Mouse (Mus musculus) heart, postnatal 14 days (tissue): ENCODE measurements around the gene Dlgap3. TPM values are rescaled to one million over a fixed set of nuclear protein-coding genes. Genes with fewer than 3 reads are reported as not detected.
A peak's percentile ranks its signal among the peaks of the same experiment; 100 is the strongest.

Source experiments
- DNase-seq, 2 experiments: peaks; one replicate each; pipeline ENCODE4 v3.0.0; 2021 to 2022
- intact Hi-C: fragments of 180-260 bp; cut with DNase I; formaldehyde crosslinking; loops from one replicate; pipeline ENCODE4 v1.15.1; 2025
- long read RNA-seq, 2 experiments: library from polyadenylated mRNA; stranded (forward); transcript quantifications; one replicate each; pipeline ENCODE4 v2.0.0; 2021
- total RNA-seq, 2 experiments: library from RNA; stranded (reverse); gene quantifications; 2 replicates each; pipeline ENCODE4 v1.2.3; 2021

Dlgap3 gene
- under 1 TPM; 0.26 to 0.29 TPM for total RNA-seq
- long read RNA-seq, experiment 1: 0 reads
- long read RNA-seq, experiment 2: 0 reads

DNA sequence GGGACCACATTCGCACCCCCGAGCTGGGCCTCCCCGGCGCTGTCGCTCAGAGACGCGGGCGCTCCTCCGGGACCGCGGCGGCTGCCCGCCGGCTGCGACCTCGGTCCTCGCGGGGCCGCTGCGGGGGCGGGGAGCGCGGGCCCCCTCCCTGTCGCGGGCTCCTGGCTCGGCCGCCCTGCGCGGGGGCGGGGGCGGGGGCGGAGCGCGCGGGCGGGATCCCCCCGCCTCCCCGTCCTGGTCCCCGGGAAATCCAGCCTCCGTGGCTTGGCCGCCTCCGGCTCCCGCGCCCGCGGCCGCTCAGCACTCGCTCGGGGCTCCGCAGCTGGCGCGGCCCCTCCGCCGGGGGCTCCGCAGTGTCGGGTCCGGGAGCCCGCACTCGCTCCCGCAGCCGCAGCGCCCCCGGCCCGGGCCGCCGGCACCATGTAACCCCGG lies at the start of gene Dlgap3:
TSS of gene Dlgap3 (plus strand) at position 291 of the 432 bp plus-strand sequence.
- peak; percentile 29 to 41 for DNase-seq
- intact Hi-C loops: no loop called here

DNA sequence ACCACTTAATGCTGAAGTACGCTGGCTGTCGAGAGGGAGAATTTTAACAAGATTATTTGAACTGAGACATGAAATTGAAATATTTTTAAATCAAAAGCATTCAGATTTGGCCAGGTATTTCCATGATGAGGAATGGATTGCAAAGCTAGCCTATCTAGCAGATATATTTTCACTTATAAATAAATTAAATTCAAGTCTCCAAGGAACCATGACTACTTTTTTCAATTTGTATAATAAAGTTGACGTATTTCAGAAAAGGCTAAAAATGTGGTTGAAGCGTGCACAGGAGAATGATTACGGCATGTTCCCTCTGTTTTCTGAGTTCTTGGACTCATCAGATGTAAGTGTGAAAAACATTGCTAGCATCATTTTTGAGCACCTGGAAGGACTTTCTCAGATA lies 45.6 kb upstream of the Dlgap3 start, which contains the start of gene Tmem35b:
TSS of gene Tmem35b (plus strand) at position 301 of the 400 bp plus-strand sequence.
- no peak for DNase-seq
- intact Hi-C loops: loop anchor here (5.0 to 10.0 kb wide), 2 partner anchors 46 to 201 kb away; partner anchors contain the start of gene Zmym6

DNA sequence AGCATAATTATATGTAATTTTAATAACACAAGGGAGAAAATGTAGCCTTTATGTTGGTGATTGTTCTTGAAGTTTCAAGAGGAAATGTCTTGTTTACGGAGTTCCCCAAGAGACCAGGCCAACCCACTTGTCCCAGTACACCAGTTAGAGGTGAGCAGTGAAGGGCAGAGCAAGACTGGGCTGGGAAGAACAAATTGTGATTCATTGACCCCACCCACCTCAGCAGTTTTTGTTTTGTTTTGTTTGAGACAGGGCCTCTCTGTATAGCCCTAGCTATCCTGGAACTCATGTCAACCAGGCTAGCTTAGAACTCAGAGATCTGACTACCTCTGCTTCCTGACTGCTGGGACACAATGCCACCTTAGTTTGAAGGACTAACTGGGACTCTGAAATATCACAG lies 44.7 kb upstream of the Dlgap3 start:
- intact Hi-C loops: loop anchor here (5.0 to 10.0 kb wide), 2 partner anchors 47 to 200 kb away; partner anchors contain the start of gene Zmym6
- DNase-seq: no peak

DNA sequence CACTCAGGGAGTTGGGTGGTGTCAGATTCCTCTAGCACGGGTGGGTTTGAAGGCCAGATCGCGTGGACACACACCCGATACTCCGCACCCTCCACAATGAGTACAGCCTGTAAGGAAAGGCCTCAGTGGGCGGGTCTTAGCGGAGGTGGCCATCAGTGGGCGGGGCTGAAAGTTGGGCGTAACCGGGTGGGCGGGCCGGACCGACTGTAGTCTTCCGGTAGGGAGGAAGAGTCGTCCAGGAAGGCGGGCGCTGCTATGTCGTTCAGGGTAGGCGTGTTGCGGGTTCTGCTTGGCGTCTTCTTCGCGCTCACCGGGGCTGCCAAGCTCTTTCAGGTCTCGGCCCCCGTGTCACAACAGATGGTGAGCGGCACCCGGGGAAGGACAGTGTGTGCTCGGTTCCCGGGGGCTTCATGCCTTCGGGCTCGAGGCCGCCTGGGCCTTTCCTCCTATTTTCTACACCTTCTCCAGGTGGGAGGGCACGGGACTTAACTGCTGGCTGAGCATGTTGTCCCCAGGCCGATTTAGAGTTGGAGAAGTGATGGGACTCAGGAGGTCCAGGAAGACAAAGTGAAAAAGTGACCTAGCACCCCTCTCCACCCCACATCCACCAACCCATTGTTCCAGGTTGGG lies 43.1 kb upstream of the Dlgap3 start:
- peak; percentile 81 to 86 for DNase-seq
- intact Hi-C loops: loop anchor here (10.0 kb wide), 1 partner anchor 199 kb away; no protein-coding TSS in a partner anchor

DNA sequence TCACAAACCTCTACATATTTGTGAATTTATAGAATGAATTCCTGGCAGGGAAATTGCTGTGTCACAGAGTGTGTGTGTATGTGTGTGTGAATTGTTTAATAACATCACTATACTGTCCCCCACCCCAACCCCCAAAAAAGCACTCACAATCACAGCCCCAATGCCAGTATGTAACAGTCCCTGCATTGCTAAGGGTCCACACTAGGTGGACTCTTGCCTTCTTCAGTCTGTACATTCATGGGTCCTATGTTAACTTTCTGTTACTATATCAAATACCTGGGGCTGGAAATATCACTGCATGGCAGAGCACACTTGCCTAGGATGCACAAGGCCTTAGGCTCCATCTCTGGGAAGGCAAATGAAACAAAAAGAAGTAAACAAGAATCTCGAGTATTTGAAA lies 34.3 kb upstream of the Dlgap3 start:
- intact Hi-C loops: no loop called here
- no peak for DNase-seq

DNA sequence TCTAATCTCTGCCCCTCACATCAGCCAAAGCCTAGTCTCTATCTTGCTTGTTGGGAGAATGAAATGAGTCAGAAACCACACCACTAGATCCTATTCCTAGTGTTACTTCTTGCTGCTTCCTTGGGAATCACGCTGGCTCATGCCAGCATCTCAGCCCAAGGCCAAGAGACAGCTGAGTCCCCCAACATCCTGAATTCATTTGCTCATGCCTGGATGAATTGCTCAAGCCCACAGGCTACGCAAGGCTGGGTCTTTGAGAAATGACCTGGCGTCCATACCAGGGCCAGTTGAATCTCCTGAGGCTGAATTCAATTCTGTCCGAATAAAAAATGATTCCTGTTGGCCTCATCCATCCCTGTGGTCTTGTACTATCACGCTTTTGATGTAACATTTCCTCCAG lies 31.4 kb upstream of the Dlgap3 start:
- intact Hi-C loops: no loop called here
- DNase-seq: no peak

DNA sequence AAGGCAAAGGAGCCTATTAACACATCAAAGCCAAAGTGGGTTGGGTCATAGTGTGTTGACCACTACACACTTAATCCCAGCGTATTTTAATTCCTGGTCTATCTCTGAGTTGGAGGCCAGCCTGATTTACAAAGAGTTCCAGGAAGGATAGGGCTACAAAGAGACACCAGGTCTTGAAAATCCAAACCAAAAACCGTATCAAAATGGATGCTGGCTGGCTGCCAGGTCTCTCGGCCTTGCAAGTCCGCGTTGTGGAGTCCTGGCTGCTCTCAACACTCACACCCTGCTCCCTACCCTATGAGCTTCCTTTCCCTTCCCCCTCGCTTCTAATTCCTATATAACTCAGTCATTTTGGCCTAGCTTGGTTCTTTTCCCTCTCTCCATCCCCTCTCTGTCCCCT lies 30.5 kb upstream of the Dlgap3 start:
- DNase-seq: no peak
- intact Hi-C loops: no loop called here

DNA sequence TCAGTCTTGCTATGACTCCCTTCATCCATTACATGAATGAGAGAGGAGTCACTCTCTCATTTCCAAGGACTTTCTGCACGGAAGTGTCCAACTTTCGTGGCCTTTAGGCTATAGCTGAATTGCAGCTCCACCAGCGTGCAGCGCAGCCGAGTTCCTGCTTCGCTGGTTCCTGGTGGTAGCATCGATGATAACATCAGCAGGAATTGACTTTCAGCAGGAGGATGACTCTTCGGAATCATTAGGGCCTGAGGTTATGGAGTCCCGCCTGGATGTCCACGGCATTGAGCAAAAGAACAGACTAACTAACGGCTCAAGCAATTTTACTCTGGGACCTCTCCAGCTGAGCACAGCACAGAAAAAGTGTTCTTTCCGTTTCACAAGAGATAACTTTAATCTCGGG lies 19.0 kb upstream of the Dlgap3 start:
- no peak for DNase-seq
- intact Hi-C loops: no loop called here

DNA sequence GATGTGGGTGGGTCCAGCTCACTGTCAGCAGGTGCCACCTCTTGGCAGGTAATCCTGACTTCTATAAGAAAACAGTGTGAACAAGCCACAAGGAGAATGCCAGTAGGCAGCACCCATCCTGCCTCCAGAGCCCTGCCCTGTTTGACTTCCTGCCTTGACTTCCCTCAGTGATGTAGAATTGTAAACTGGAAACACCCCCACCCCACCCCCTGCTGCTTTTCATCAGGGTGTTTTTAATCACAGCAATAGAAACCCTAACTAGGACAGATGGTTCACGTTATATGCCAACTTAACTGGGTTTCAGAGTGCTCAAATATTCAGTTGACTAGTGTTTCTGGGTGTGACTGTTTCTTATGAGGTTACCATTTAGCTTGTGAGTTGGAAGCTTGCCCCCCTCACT lies 15.7 kb upstream of the Dlgap3 start:
- intact Hi-C loops: no loop called here

DNA sequence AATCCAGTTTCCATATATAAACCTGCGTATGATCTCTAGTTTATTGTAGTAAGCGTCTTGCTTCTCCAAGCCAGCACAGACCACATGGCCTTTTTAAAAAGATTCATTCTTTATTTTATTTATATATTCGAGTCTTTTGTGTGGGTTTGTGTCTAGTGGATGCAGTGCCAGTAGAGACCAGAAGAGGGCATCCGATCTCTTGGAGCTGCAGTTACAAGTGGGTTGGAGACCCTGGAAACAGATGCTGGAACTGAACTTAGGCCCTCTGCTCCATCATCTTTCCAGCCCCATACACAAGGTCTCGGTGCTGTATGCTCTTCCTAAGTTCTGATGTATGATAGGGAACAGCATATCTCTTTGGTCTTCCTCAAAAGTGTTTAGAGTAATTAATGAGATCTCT lies 13.2 kb upstream of the Dlgap3 start:
- intact Hi-C loops: no loop called here
- DNase-seq: no peak

More for the DNA sequence above, 15.7 kb upstream of the Dlgap3 start:
- no peak for DNase-seq

DNA sequence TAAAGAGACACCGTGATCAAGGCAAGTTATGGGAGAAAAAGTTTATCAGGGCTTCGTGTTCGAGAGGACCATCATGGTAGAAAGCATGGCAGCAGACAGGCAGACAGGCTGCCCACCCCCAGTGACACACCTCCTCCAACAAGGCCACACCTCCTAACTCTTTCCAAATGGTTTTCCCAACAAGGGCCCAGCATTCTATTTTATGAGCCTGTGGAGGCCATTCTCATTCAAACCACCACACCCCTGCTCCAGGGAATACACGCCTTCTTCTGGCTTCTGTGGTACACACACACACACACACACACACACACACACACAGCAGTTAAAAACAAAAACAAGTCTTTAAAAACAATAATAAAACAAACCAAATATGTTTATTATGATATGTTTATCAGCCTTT lies 11.3 kb upstream of the Dlgap3 start:
- intact Hi-C loops: no loop called here
- DNase-seq: no peak

DNA sequence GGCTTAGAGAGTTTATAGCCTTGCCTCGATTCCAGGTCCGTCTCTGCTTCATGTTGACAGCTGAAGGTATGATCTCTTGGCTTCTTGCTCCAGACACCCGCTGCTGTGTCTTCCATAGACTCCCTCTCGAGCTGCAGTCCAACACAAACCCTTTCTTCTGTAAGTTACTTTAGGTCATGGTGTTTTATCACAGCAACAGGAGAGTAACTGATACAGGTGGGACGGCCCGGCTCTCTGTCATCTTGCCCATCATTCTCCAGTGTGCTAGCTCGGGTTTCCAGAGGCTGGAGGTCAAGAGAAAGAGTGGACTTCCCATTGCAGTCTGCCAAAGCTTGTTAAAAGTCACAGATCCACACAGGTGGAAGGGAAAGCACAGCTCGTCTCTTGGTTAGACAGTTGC lies 5.1 kb upstream of the Dlgap3 start:
- intact Hi-C loops: no loop called here

DNA sequence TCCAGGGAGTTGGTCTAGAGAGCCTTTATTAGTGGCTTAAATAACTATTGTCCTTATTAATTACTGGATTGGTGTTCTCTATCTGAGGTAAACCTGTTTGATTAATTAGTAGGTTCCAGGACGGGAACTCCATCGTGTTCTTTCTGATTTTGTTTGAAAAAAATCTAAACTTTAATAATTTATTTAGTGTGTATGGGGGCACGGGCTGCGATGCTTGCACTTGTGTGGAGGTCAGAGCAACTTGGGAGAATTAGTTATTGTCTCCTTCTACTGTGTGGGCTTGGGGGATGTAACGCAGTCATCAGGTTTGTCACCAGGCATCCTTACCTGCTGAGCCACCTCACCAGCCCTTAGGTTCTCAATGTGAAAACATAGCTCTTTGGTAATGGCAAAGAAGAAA lies 1.9 kb upstream of the Dlgap3 start:
- DNase-seq: no peak
- intact Hi-C loops: no loop called here

More for the DNA sequence above, 5.1 kb upstream of the Dlgap3 start:
- DNase-seq: no peak

DNA sequence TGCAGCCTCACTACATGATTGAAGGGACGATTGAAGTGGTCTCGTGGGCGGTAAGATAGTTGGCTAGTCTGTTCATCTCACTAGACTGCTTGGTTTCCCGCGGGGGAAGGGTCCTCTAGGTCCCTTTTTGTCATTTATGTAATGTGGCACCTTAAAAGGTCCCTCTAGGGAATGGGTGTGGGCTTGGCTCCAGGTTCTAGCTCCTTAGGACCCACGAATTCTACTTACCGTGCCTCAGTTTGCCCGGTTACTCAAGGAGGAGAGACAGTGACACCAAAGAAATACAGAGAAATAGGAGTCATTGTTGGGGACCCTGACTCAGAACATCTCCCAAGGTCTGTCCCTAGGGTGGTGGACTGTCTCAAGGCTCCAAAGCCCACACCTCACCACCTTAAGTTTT lies 1.3 kb upstream of the Dlgap3 start:
- intact Hi-C loops: no loop called here
- DNase-seq: no peak

DNA sequence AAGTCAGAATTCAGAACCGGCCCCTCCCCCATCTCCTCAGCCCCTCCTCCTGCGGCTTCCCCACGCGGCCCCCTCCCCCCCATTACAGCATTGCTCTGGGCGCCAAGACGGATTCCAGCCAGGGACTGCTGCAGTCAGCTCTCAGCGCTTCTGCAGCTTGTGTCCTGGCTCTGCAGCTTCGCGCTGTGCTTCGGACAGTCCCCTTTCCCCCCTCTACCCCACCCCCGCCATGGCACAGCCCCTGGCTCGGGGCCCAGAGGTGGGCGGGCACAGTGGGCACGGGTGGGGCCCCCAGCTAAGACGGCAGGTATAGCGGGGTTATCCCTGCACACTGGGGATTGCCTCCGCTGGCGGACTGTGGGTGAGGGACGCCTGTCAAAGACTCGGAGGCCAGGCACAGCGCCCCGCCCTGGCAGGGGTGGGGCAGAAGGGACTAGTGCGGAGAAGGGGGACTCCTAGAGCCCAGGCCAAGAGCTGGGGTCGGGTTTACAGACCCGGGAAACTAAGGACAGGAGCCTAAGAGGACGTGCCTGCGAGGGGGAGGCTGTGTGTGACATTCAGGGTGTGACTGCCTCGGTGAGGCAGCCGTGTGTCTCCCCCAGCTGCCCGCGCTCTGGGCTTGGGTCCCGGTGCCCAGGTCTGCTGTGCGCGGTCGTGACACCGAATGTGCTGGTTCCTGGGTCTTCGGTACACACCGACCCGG lies 642 bp upstream of the Dlgap3 start:
- intact Hi-C loops: no loop called here
- peak; percentile 16 to 18 for DNase-seq

DNA sequence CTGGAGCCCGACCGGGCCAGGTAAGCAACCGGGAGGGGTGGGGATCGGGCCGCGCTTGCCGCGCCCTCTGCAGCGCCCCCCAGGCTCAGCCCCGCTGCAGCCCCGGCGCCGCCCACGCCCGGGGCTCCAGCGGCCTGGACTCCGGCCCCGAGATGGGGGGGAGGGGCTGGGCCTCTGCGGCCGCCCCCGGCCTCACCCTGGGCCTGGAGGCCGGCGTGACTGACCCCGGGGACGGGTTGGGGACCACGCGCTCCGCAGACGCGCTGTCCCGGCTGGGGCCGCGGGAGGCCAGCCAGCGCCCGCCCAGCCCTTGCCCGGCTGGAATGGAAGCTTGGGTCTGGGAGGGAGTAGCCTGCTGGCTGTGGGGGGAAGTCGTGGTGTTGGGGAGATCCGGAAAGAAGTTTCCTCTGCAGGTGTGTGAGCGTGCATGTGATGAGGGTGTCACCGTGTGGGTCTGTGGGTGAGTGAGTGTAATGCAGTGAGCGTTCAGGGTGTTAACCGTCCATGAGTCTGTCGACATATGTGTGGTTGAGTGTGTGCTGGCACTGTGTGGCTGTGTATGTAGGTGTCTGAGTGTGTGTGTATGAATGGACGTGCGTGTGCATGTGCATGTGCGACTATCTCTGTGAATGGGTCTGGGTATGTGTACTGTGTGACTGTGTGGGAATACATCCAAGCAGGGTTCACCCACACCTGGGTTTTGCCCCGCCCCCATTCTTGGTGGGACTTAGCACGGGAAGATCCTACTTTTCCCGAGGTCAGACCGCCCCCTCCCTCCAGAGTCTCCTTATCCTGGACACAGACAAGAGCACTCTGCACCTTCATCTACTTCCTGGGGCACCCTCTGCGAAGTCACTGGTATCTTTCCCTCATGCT lies 580 bp downstream of the Dlgap3 start:
- intact Hi-C loops: no loop called here
- DNase-seq: peak; percentile 9 to 16

DNA sequence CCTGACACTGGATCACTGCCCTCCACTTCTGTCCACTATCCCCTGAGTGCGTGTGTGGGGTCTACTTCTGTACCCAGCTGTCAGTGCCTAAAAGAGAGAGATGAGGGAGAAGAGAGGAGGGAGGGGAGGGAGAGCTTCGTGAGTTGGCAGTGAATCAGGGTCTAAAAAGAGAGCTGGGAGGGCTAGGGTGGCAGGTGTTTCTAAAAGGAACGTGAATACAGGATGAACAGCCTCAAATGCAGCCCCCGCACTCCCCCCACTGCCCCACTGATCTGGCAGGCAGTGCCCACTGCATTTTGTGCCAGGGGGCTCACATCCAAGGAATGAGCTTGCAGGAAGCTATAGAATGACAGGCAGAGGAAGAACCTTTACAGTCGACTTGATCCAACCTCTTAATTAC lies 1.9 kb downstream of the Dlgap3 start:
- no peak for DNase-seq
- intact Hi-C loops: no loop called here

DNA sequence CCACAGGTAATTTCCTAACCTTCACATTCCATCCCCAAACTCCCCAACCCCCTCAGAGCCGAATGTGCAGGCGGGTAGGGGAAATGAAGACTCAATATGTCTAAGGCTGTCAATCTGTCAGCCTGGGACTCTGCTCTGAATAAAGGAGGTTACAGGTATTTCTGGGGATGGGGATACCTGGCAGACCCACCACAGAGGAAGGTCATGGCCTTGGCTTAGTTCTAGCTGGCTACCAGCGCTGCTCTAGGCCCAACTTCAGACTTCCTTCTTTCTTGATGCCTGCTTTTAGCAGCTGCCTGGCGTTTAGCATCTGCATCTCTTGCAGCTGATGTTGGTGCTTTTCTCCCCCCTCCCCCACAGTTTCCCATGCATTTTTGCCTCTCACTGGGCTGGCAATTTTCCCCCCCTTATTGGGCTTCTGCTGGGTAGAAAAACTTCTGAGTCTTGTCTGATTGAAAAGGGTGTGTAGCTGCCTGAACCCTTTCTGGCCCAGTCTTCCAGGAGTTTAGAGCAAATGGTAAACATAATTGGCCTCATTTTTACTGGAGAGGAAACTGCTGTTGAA lies 2.4 kb downstream of the Dlgap3 start:
- no peak for DNase-seq
- intact Hi-C loops: no loop called here

DNA sequence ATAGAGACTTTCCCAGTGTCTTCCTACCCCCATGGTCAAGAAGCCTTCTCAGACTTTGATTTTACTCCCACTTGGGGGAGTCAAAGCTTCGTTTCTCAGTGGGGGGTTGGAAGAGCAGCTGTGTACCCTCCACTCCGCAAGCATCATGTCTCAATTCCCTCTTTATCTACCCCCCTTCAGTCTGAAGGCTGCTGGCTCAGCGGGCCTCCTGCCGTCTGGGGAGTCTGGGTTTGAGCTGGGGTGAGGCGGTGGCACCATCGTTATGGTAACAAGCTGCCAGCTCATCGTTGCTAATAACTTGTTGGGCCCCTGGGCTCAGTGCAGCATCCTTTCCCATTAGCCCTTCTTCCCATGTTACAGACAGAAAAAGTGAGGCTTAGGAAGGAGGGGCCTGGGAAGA lies 3.1 kb downstream of the Dlgap3 start:
- no peak for DNase-seq
- intact Hi-C loops: no loop called here

DNA sequence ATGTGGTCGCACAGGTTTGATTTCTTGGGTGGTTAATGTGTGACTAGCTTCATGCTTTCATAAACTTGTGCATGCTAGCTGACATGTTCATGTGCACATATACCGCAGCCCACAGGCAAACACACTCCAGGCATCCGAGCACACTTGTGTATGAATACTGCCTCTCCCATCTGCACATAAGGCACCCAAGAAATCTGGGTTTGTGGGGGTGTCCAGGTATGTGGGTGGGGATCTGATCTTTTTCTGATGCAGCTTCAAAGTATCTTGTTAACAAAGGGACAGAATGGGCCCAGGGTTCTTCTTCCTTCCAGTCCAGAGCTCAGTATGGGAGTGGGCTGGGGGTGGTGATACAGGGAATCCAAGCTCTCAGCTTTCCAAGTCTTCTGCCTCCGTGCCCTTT lies 3.6 kb downstream of the Dlgap3 start:
- intact Hi-C loops: no loop called here

DNA sequence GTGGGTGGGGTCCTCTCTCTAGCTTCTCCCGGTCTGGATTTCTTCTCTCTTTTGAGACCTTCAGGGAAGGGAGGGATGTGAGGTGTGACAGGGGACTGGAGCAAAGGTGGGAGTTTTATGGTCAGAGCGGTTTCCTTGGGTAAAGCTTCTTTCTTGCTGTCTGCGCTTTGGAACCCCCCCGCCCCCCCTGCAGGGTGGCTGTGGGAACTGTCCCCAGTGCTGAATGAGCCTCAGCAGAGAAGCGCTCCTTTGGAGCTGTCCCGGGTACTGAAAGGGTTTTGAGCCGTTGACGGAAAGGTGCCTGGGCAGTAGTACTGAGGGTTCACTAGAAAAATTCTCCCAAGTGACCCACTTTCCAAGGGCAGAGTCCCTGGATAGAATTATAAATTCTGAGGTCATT lies 4.5 kb downstream of the Dlgap3 start:
- peak; percentile 77 to 83 for DNase-seq
- intact Hi-C loops: no loop called here

More for the DNA sequence above, 3.6 kb downstream of the Dlgap3 start:
- DNase-seq: no peak
